Mouse (Mus musculus): ENCODE measurements around the gene Sipa1l3. TPM values are rescaled to one million over a fixed set of nuclear protein-coding genes. Genes with fewer than 3 reads are reported as not detected.

The Sipa1l3 gene
- total and polyA plus RNA-seq, 3 experiments = 8.9 to 10.7 (median 9.1) TPM

- Histone ChIP-seq H3K4me3 (no peak overlapping the region), H3K9ac (ENCODE audit: low read depth, low read length) (no peak overlapping the region), H3K27ac (no peak overlapping the region), H3K79me2 (replicated peaks; ENCODE audit: control insufficient read depth, insufficient read depth, low read length) (no peaks in the 10 kb centered on the region), H3K27me3 (ENCODE audit: control insufficient read depth, insufficient read depth, low read length) (no peaks in the 10 kb centered on the region), H3K4me1 (ENCODE audit: control insufficient read depth, insufficient read depth, low read length) (peaks cover 21% of the 10 kb centered on the region), H3K36me3 (ENCODE audit: control insufficient read depth, insufficient read depth, low read length) (no peaks in the 10 kb centered on the region)
- 62% methylated on average over 6 of the region's 6 CpGs for WGBS
- intact Hi-C loops (cut with DNase I) = no loop called here
- no peak for DNase-seq
- TF ChIP-seq CTCF (IDR thresholded peaks at IDR 0.05) (no peak), EP300 (IDR thresholded peaks at IDR 0.05; ENCODE audit: insufficient read depth, low read depth, low read length) (no peak), POLR2A (IDR thresholded peaks at IDR 0.05; ENCODE audit: insufficient read depth, low read depth, low read length) (no peak)
These were observed 62.9 kb downstream of the Sipa1l3 start for GRCm38 (mm10) chr7:29455591-29455990.

GRCm38 (mm10) chr7:29454965-29455364 is 63.5 kb downstream of the Sipa1l3 start:
- Histone ChIP-seq H3K4me1 (ENCODE audit: control insufficient read depth, insufficient read depth, low read length) (peaks cover 21% of the 10 kb centered on the region), H3K79me2 (replicated peaks; ENCODE audit: control insufficient read depth, insufficient read depth, low read length) (no peaks in the 10 kb centered on the region), H3K9ac (ENCODE audit: low read depth, low read length) (no peak overlapping the region), H3K36me3 (ENCODE audit: control insufficient read depth, insufficient read depth, low read length) (no peaks in the 10 kb centered on the region), H3K27ac (peak overlapping the region; percentile 12; the same call in 1 of the 2 replicates), H3K4me3 (no peak overlapping the region), H3K27me3 (ENCODE audit: control insufficient read depth, insufficient read depth, low read length) (no peaks in the 10 kb centered on the region)
- intact Hi-C loops (cut with DNase I) = no loop called here
- DNase-seq = no peak
- no peak for TF ChIP-seq EP300 (IDR thresholded peaks at IDR 0.05; ENCODE audit: insufficient read depth, low read depth, low read length)
- TF ChIP-seq CTCF (IDR thresholded peaks at IDR 0.05) = no peak
- TF ChIP-seq POLR2A (IDR thresholded peaks at IDR 0.05; ENCODE audit: insufficient read depth, low read depth, low read length) = no peak
- 50% methylated on average over 7 of the region's 7 CpGs for WGBS

GRCm38 (mm10) chr7:29452991-29453741 is 65.3 kb downstream of the Sipa1l3 start:
- no peaks in the 10 kb centered on the region for H3K27me3 ChIP-seq (ENCODE audit: control insufficient read depth, insufficient read depth, low read length)
- peak overlapping the region; percentile 83 for H3K27ac ChIP-seq
- WGBS = 26% methylated on average over 18 of the region's 18 CpGs
- no peak overlapping the region for H3K9ac ChIP-seq (ENCODE audit: low read depth, low read length)
- intact Hi-C loops (cut with DNase I) = no loop called here
- no peaks in the 10 kb centered on the region for H3K36me3 ChIP-seq (ENCODE audit: control insufficient read depth, insufficient read depth, low read length)
- peaks cover 19% of the 10 kb centered on the region for H3K4me1 ChIP-seq (ENCODE audit: control insufficient read depth, insufficient read depth, low read length)
- 0 out of 2 replicates have a peak, but pooled peaks have one; percentile 17 for TF ChIP-seq POLR2A (IDR thresholded peaks at IDR 0.05; ENCODE audit: insufficient read depth, low read depth, low read length)
- no peak for TF ChIP-seq CTCF (IDR thresholded peaks at IDR 0.05)
- TF ChIP-seq EP300 (IDR thresholded peaks at IDR 0.05; ENCODE audit: insufficient read depth, low read depth, low read length) = 0 out of 2 replicates have a peak, but pooled peaks have one; percentile 58
- peak; percentile 70 to 83 for DNase-seq
- no peaks in the 10 kb centered on the region for H3K79me2 ChIP-seq (replicated peaks; ENCODE audit: control insufficient read depth, insufficient read depth, low read length)
- peak overlapping the region; percentile 22; the same call in 1 of the 2 replicates for H3K4me3 ChIP-seq

GRCm38 (mm10) chr7:29452381-29452780 is 66.1 kb downstream of the Sipa1l3 start:
- Histone ChIP-seq H3K36me3 (ENCODE audit: control insufficient read depth, insufficient read depth, low read length) (no peaks in the 10 kb centered on the region), H3K79me2 (replicated peaks; ENCODE audit: control insufficient read depth, insufficient read depth, low read length) (no peaks in the 10 kb centered on the region), H3K9ac (ENCODE audit: low read depth, low read length) (no peak overlapping the region), H3K27me3 (ENCODE audit: control insufficient read depth, insufficient read depth, low read length) (no peaks in the 10 kb centered on the region), H3K4me3 (peak overlapping the region; percentile 22; the same call in 1 of the 2 replicates), H3K27ac (peak overlapping the region; percentile 83), H3K4me1 (ENCODE audit: control insufficient read depth, insufficient read depth, low read length) (peaks cover 13% of the 10 kb centered on the region)
- WGBS = 74% methylated on average over 6 of the region's 6 CpGs
- intact Hi-C loops (cut with DNase I) = no loop called here
- TF ChIP-seq CTCF (IDR thresholded peaks at IDR 0.05) = no peak
- TF ChIP-seq EP300 (IDR thresholded peaks at IDR 0.05; ENCODE audit: insufficient read depth, low read depth, low read length) = no peak
- TF ChIP-seq POLR2A (IDR thresholded peaks at IDR 0.05; ENCODE audit: insufficient read depth, low read depth, low read length) = no peak
- DNase-seq = no peak

GRCm38 (mm10) chr7:29450175-29450574 is 68.3 kb downstream of the Sipa1l3 start:
- 55% methylated on average over 5 of the region's 5 CpGs for WGBS
- DNase-seq = no peak
- H3K27me3 ChIP-seq (ENCODE audit: control insufficient read depth, insufficient read depth, low read length) = no peaks in the 10 kb centered on the region

GRCm38 (mm10) chr7:29448830-29449229 is 69.6 kb downstream of the Sipa1l3 start:
- intact Hi-C loops (cut with DNase I) = no loop called here
- TF ChIP-seq CTCF (IDR thresholded peaks at IDR 0.05) (no peak), EP300 (IDR thresholded peaks at IDR 0.05; ENCODE audit: insufficient read depth, low read depth, low read length) (no peak)
- peaks cover 13% of the 10 kb centered on the region for H3K4me1 ChIP-seq (ENCODE audit: control insufficient read depth, insufficient read depth, low read length)
- H3K4me3 ChIP-seq = no peak overlapping the region
- H3K9ac ChIP-seq (ENCODE audit: low read depth, low read length) = no peak overlapping the region
- no peak overlapping the region for H3K27ac ChIP-seq
- H3K27me3 ChIP-seq (ENCODE audit: control insufficient read depth, insufficient read depth, low read length) = no peaks in the 10 kb centered on the region
- no peaks in the 10 kb centered on the region for H3K79me2 ChIP-seq (replicated peaks; ENCODE audit: control insufficient read depth, insufficient read depth, low read length)
- no peaks in the 10 kb centered on the region for H3K36me3 ChIP-seq (ENCODE audit: control insufficient read depth, insufficient read depth, low read length)
- DNase-seq = no peak
- 89% methylated on average over 6 of the region's 6 CpGs for WGBS

More at GRCm38 (mm10) chr7:29450175-29450574, 68.3 kb downstream of the Sipa1l3 start:
- Histone ChIP-seq H3K4me3 (no peak overlapping the region), H3K27ac (no peak overlapping the region), H3K9ac (ENCODE audit: low read depth, low read length) (no peak overlapping the region), H3K36me3 (ENCODE audit: control insufficient read depth, insufficient read depth, low read length) (no peaks in the 10 kb centered on the region), H3K4me1 (ENCODE audit: control insufficient read depth, insufficient read depth, low read length) (peaks cover 13% of the 10 kb centered on the region), H3K79me2 (replicated peaks; ENCODE audit: control insufficient read depth, insufficient read depth, low read length) (no peaks in the 10 kb centered on the region)
- intact Hi-C loops (cut with DNase I) = no loop called here
- TF ChIP-seq EP300 (IDR thresholded peaks at IDR 0.05; ENCODE audit: insufficient read depth, low read depth, low read length) (no peak), CTCF (IDR thresholded peaks at IDR 0.05) (no peak), POLR2A (IDR thresholded peaks at IDR 0.05; ENCODE audit: insufficient read depth, low read depth, low read length) (no peak)

Data from heart, adult 2 months (tissue).